Mouse (Mus musculus) lung, postnatal 36 days (tissue): ENCODE measurements around the gene Mmp23.

Experiments
- DNase-seq: peaks from one replicate; pipeline ENCODE4 v3.0.0; 2022; ENCODE audit warnings: mixed read lengths

Gene Mmp23

GRCm38 (mm10) chr4:155601091-155601996 is 51.8 kb downstream of the Mmp23 start, which contains the start of gene Slc35e2:
Gene Slc35e2 (plus strand): TSS chr4:155601416.
- peak; percentile 92 for DNase-seq
